Mouse (Mus musculus) bone marrow, adult 2 months (tissue): Measurements from ENCODE around the gene Tcte2. TPM values are rescaled to one million over a fixed set of nuclear protein-coding genes. Genes with fewer than 3 reads are reported as not detected.
"Not testable (repeated sequence)": the region's sequence is repeated elsewhere in the genome, so short reads cannot be mapped to it uniquely, and the experiment has no call there.

Experiments used
- H3K27ac ChIP-seq: fragments of 200-500 bp; 2 replicates; pipeline ENCODE4 v1.5.1; 2012; ENCODE audit warnings: low read depth, mild to moderate bottlenecking, control low read depth, inconsistent platforms, low read length; ENCODE audit not compliant: control insufficient read depth, poor library complexity, insufficient read depth
- H3K4me1 ChIP-seq: fragments of 200-500 bp; 2 replicates; pipeline ENCODE4 v1.6.1; 2011; ENCODE audit warnings: low read length; ENCODE audit not compliant: control insufficient read depth, insufficient read depth
- H3K4me3 ChIP-seq: fragments of 200-500 bp; replicated peaks from 2 replicates; pipeline ENCODE3; 2011; ENCODE audit warnings: mild to moderate bottlenecking, low read depth, low read length, control low read depth; ENCODE audit not compliant: control insufficient read depth
- CTCF ChIP-seq: fragments of 200-500 bp; IDR thresholded peaks from 2 replicates; pipeline ENCODE4 v1.5.1; 2011; ENCODE audit warnings: low read length, control low read depth; ENCODE audit not compliant: control insufficient read depth, insufficient read depth
- POLR2A ChIP-seq: fragments of 200-500 bp; IDR thresholded peaks from 2 replicates; pipeline ENCODE4 v1.6.1; 2011; ENCODE audit warnings: low read depth, mild to moderate bottlenecking, control low read depth, low read length, borderline replicate concordance; ENCODE audit not compliant: control insufficient read depth
- WGBS: fragments of 180-500 bp; shearing (Covaris S2); methylation state at CpG from one replicate; pipeline ENCODE4 v1.1.7; 2018; 5-methylcytosine and 5-hydroxymethylcytosine counted together
- polyA plus RNA-seq: library from polyadenylated mRNA; stranded (reverse); fragments of >200 nt; gene quantifications from 2 replicates; pipeline ENCODE4 v1.2.4, GENCODE M21; 2011; ENCODE audit warnings: low replicate concordance; ENCODE audit not compliant: missing spikeins, insufficient read depth, insufficient read length

The Tcte2 gene
- polyA plus RNA-seq, 1 experiment, result 4.1 TPM

DNA sequence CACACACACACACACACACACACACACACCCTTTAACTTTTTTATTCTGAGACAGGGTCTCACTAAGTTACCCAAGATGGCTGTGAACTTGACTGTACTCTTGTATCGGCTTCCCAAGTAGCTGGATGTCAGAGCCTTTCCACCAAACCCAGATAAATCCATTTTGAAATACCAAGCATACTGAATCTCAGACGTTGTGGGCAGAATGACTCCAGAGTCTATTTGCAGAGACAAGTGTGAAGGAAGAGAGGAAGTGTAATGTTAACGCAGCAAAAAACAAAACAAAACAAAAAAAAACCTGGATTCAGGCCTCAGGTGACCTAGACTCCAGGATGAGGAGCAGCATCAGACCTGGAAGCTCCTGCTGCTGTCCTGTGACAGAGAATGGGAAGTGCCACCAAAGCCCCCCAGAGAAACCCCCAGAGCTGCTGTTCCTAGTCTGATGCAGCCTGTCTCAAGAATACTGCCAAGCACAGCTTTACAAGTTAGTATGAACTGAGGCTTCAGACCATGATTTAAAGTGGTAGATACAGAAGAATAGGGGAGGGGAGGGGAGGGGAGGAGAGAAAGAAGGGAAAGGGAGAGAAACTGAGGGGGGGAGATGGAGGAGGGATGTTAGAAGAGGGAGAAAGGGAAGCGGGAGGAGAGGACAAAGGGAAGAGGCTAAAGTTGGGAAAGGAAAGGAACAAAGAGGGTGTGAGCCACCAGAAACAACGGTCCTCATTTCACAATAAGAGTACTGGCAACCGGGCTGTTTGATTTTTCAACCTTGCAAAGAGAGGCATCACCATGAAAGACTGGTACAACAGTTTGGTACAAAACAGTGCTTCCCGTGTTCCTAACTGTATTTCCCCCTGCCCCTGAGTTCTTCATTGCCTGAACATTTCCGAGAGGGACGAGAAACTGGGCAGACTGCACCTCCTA lies 84.1 kb downstream of the Tcte2 start:
- H3K4me1 ChIP-seq, result no peaks in the 10 kb centered on the region; the same call in 1 of the 2 replicates
- H3K4me3 ChIP-seq, result no peak overlapping the region
- no peak for TF ChIP-seq POLR2A
- TF ChIP-seq CTCF, result no peak
- H3K27ac ChIP-seq, result no peak overlapping the region
- WGBS, result 48% methylated on average over 9 of the region's 9 CpGs

DNA sequence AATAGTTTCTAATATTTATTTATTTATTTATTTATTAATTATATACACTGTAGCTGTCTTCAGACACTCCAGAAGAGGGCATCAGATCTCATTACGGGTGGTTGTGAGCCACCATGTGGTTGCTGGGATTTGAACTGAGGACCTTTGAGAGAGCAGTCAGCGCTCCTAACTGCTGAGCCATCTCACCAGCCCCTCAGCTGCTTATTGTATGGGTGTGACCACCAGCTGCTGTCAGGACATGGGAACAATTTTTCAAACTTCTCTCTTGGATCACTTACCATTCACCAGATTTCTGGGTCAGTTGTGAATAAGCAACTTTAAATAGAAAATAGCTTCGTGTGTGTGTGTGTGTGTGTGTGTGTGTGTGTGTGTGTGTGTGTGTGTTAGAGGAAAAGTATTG lies 85.5 kb downstream of the Tcte2 start:
- not testable (repeated sequence) for H3K27ac ChIP-seq

DNA sequence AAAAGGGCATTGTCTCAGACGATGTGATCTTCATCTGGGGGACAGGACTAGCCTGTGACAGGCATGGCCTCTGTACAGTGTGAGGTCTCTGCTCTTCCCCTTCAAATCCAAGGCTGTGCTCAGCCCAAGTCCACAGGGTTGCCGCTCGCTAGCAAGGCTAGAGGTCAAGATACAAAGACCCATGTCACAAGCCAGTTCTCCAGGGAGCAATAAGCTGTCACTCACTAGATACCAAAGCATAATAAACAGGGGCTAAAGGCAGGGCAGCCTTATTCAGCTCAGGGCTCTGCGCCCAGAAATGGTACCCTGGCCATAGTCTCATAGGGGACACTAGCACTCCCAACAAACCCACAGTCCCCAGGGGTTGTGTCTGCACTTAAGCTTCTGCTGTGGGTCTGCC lies 86.0 kb downstream of the Tcte2 start:
- TF ChIP-seq POLR2A (no peak), CTCF (no peak)
- WGBS, result 86% methylated on average over 4 of the region's 4 CpGs
- Histone ChIP-seq H3K4me1 (no peaks in the 10 kb centered on the region), H3K4me3 (no peak overlapping the region), H3K27ac (no peak overlapping the region)

More for the DNA sequence above, 85.5 kb downstream of the Tcte2 start:
- not testable (repeated sequence) for H3K4me1 ChIP-seq, H3K4me3 ChIP-seq
- WGBS, result 78% methylated on average over 3 of the region's 3 CpGs

DNA sequence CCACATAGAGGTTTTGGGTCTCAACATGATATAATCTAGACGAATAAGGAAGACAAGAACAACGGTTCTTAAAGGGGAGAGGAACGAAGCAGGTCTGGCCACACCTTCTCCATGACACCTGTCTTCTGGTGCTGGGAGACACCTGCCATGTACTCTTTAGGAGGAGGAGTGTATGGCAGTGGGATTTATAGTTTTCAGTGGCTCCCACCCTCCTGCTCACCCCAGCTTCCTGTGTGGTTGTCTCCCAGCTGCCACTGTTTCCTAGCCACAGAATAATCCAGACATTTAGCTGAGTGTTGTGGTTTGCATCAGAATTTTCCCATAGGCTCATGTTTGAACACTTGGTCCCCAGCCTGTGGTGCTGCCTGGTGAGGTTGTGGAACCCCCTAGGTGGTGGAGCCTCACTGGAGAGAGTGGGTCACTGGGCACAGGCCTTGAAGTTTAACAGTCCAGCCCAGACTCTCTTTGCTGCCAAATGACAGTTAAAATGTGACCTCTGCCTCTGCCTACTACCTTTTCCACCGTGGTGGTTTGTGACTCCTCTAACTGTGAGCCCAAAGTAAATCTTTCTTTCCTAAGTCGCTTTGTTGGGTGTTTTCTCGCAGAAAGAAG lies 86.8 kb downstream of the Tcte2 start:
- 18% methylated on average over 6 of the region's 6 CpGs for WGBS
- Histone ChIP-seq H3K4me1 (no peaks in the 10 kb centered on the region), H3K27ac (no peak overlapping the region), H3K4me3 (no peak overlapping the region)
- TF ChIP-seq POLR2A (no peak), CTCF (no peak)

- H3K4me1 ChIP-seq, result no peaks in the 10 kb centered on the region
- no peak overlapping the region for H3K4me3 ChIP-seq
- TF ChIP-seq CTCF, result no peak
- no peak for TF ChIP-seq POLR2A
- 84% methylated on average over 4 of the region's 4 CpGs for WGBS
- H3K27ac ChIP-seq, result no peak overlapping the region
Measured at GRCm38 (mm10) chr17:13671732-13672131, 89.9 kb downstream of the Tcte2 start.

DNA sequence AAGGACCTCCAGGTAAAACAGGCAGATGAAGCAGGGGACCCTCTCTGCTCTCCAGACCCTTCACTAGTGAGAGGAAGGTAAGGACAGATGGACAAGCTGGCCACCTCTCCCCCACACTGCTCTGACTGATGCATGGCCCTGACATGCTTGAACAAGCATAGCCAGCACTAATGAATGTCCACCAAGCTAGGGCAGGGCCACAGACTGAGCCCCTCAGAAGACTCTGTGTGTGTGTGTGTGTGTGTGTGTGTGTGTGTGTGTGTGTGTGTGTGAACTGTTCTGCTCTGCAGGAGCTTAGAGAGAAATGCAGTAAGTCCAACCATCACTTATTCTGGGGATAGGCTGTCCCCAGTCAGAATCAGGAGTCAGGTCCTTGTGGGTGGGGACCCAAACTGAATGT lies 91.4 kb downstream of the Tcte2 start:
- TF ChIP-seq POLR2A (no peak), CTCF (no peak)
- no peak overlapping the region for H3K27ac ChIP-seq
- no peaks in the 10 kb centered on the region for H3K4me1 ChIP-seq
- H3K4me3 ChIP-seq, result no peak overlapping the region

- TF ChIP-seq CTCF (no peak), POLR2A (no peak)
- Histone ChIP-seq H3K4me3 (no peak overlapping the region), H3K27ac (no peak overlapping the region), H3K4me1 (no peaks in the 10 kb centered on the region)
- WGBS, result 23% methylated on average over 8 of the region's 8 CpGs
Measured at GRCm38 (mm10) chr17:13669206-13669605, 92.4 kb downstream of the Tcte2 start.

- Histone ChIP-seq H3K4me1 (no peaks in the 10 kb centered on the region), H3K27ac (no peak overlapping the region), H3K4me3 (no peak overlapping the region)
- no peak for TF ChIP-seq POLR2A
- TF ChIP-seq CTCF, result no peak
- 28% methylated on average over 16 of the region's 16 CpGs for whole genome bisulfite sequencing
Measured at GRCm38 (mm10) chr17:13668052-13669015, 93.3 kb downstream of the Tcte2 start.

GRCm38 (mm10) chr17:13667006-13667405 lies 94.6 kb downstream of the Tcte2 start:
- TF ChIP-seq CTCF, result no peak
- TF ChIP-seq POLR2A, result no peak
- 70% methylated on average over 3 of the region's 3 CpGs for WGBS
- Histone ChIP-seq H3K4me3 (no peak overlapping the region), H3K27ac (no peak overlapping the region), H3K4me1 (no peaks in the 10 kb centered on the region)
